Mouse (Mus musculus) embryonic facial prominence, embryonic 14.5 days (tissue): ENCODE measurements around the gene Slc35e3. TPM values are rescaled to one million over a fixed set of nuclear protein-coding genes. Genes with fewer than 3 reads are reported as not detected.

Experiments
- ATAC-seq: fragments of 200-750 bp; cut with Nextera tagmentation; 2 replicates; pipeline ENCODE4 v1.8.0; 2017; ENCODE audit warnings: low read depth, moderate number of reproducible peaks, moderate TSS enrichment
- DNase-seq: peaks from one replicate; pipeline ENCODE4 v3.0.0-alpha.2; 2015; ENCODE audit warnings: low spot score
- H3K27ac ChIP-seq: fragments of 300-500 bp; sonication (generic); replicated peaks from 2 replicates; pipeline ENCODE4 v1.5.1; 2014; ENCODE audit warnings: low read depth, mild to moderate bottlenecking, low read length, moderate library complexity
- H3K27me3 ChIP-seq: fragments of 300-500 bp; sonication (generic); replicated peaks from 2 replicates; pipeline ENCODE4 v1.6.1; 2014; ENCODE audit warnings: low read length; ENCODE audit not compliant: control insufficient read depth, insufficient read depth
- H3K36me3 ChIP-seq: fragments of 300-500 bp; sonication (generic); 2 replicates; pipeline ENCODE4 v1.6.1; 2014; ENCODE audit warnings: low read length, mixed read lengths; ENCODE audit not compliant: control insufficient read depth, insufficient read depth
- H3K4me1 ChIP-seq: fragments of 300-500 bp; sonication (generic); 2 replicates; pipeline ENCODE4 v1.6.1; 2014; ENCODE audit warnings: antibody characterized with exemption, low read length; ENCODE audit not compliant: control insufficient read depth, insufficient read depth
- H3K4me2 ChIP-seq: fragments of 300-500 bp; sonication (generic); 2 replicates; pipeline ENCODE4 v1.6.1; 2014; ENCODE audit warnings: low read depth, mild to moderate bottlenecking, low read length, moderate library complexity, mixed read lengths
- H3K4me3 ChIP-seq: fragments of 300-500 bp; sonication (generic); 2 replicates; pipeline ENCODE4 v1.5.1; 2014; ENCODE audit warnings: low read depth, mild to moderate bottlenecking, low read length
- H3K9ac ChIP-seq: fragments of 300-500 bp; sonication (generic); 2 replicates; pipeline ENCODE4 v1.6.1; 2014; ENCODE audit warnings: low read depth, mild to moderate bottlenecking, low read length, moderate library complexity, mixed read lengths
- H3K9me3 ChIP-seq: fragments of 300-500 bp; sonication (generic); 2 replicates; pipeline ENCODE4 v1.6.1; 2016; ENCODE audit warnings: low read length; ENCODE audit not compliant: control insufficient read depth
- WGBS: fragments of 180-500 bp; shearing (Covaris S2); extraction: QIAGEN DNeasy Blood & Tissue Kit; methylation state at CpG from one replicate; pipeline ENCODE4 v1.1.7; 2014; 5-methylcytosine and 5-hydroxymethylcytosine counted together
- polyA plus RNA-seq: library from polyadenylated mRNA; unstranded; fragments of >200 nt; fragmentation: Nextera tagmentation; extraction: Ambion mirVana; gene quantifications from 2 replicates; pipeline ENCODE4 v1.2.1, GENCODE M21; 2014

Gene Slc35e3
- polyA plus RNA-seq, 1 experiment from 2014 or later: 15.5 TPM

- 94% methylated on average over 10 of the region's 10 CpGs for WGBS
- H3K36me3 ChIP-seq: peaks cover 94% of the 10 kb centered on the region
Measured at GRCm38 (mm10) chr10:117698313-117699138, 47.6 kb downstream of the Slc35e3 start.

GRCm38 (mm10) chr10:117697561-117698115, 48.5 kb downstream of the Slc35e3 start:
- H3K4me3 ChIP-seq: no peak overlapping the region
- DNase-seq: no peak
- H3K9ac ChIP-seq: no peak overlapping the region
- no peaks in the 10 kb centered on the region for H3K4me1 ChIP-seq
- H3K36me3 ChIP-seq: peaks cover 92% of the 10 kb centered on the region
- no peak overlapping the region for H3K4me2 ChIP-seq
- 88% methylated on average over 3 of the region's 3 CpGs for WGBS
- no peak overlapping the region for H3K27ac ChIP-seq
- H3K27me3 ChIP-seq: no peaks in the 10 kb centered on the region
- no peak for ATAC-seq
- H3K9me3 ChIP-seq: no peaks in the 10 kb centered on the region

More at GRCm38 (mm10) chr10:117698313-117699138, 47.6 kb downstream of the Slc35e3 start:
- ATAC-seq: no peak
- Histone ChIP-seq H3K4me2 (no peak overlapping the region), H3K27me3 (no peaks in the 10 kb centered on the region), H3K9ac (no peak overlapping the region), H3K9me3 (no peaks in the 10 kb centered on the region), H3K4me1 (no peaks in the 10 kb centered on the region), H3K27ac (no peak overlapping the region), H3K4me3 (no peak overlapping the region)
- DNase-seq: no peak

GRCm38 (mm10) chr10:117696827-117697560, 49.2 kb downstream of the Slc35e3 start:
- H3K4me1 ChIP-seq: no peaks in the 10 kb centered on the region
- 91% methylated on average over 6 of the region's 6 CpGs for WGBS

GRCm38 (mm10) chr10:117696021-117696826, 49.9 kb downstream of the Slc35e3 start:
- WGBS: 91% methylated on average over 8 of the region's 8 CpGs
- no peak overlapping the region for H3K4me3 ChIP-seq
- no peak overlapping the region for H3K27ac ChIP-seq
- no peaks in the 10 kb centered on the region for H3K9me3 ChIP-seq
- ATAC-seq (no peak), DNase-seq (no peak)
- peaks cover 93% of the 10 kb centered on the region for H3K36me3 ChIP-seq
- H3K4me1 ChIP-seq: no peaks in the 10 kb centered on the region
- H3K4me2 ChIP-seq: no peak overlapping the region
- H3K9ac ChIP-seq: no peak overlapping the region
- no peaks in the 10 kb centered on the region for H3K27me3 ChIP-seq

More at GRCm38 (mm10) chr10:117696827-117697560, 49.2 kb downstream of the Slc35e3 start:
- Histone ChIP-seq H3K9ac (no peak overlapping the region), H3K36me3 (peaks cover 93% of the 10 kb centered on the region), H3K9me3 (no peaks in the 10 kb centered on the region), H3K27ac (no peak overlapping the region), H3K4me2 (no peak overlapping the region), H3K27me3 (no peaks in the 10 kb centered on the region), H3K4me3 (no peak overlapping the region)
- no peak for DNase-seq
- ATAC-seq: no peak

GRCm38 (mm10) chr10:117695605-117696004, 50.6 kb downstream of the Slc35e3 start:
- Histone ChIP-seq H3K27me3 (no peaks in the 10 kb centered on the region), H3K36me3 (peaks cover 93% of the 10 kb centered on the region), H3K9ac (no peak overlapping the region), H3K4me3 (no peak overlapping the region), H3K27ac (no peak overlapping the region), H3K4me1 (no peaks in the 10 kb centered on the region), H3K4me2 (no peak overlapping the region), H3K9me3 (no peaks in the 10 kb centered on the region)
- no peak for ATAC-seq
- no peak for DNase-seq
- 95% methylated on average over 4 of the region's 4 CpGs for WGBS

- H3K4me1 ChIP-seq: no peaks in the 10 kb centered on the region
- no peak for ATAC-seq
- H3K27ac ChIP-seq: no peak overlapping the region
- no peak overlapping the region for H3K9ac ChIP-seq
- no peak for DNase-seq
- no peak overlapping the region for H3K4me3 ChIP-seq
- no peaks in the 10 kb centered on the region for H3K27me3 ChIP-seq
- peaks cover 93% of the 10 kb centered on the region for H3K36me3 ChIP-seq
- H3K9me3 ChIP-seq: no peaks in the 10 kb centered on the region
- no peak overlapping the region for H3K4me2 ChIP-seq
- 91% methylated on average over 4 of the region's 4 CpGs for WGBS
Measured at GRCm38 (mm10) chr10:117695027-117695426, 51.1 kb downstream of the Slc35e3 start.

GRCm38 (mm10) chr10:117694255-117694953, 51.8 kb downstream of the Slc35e3 start:
- ATAC-seq: no peak
- H3K4me1 ChIP-seq: no peaks in the 10 kb centered on the region
- no peak for DNase-seq
- no peaks in the 10 kb centered on the region for H3K27me3 ChIP-seq
- no peak overlapping the region for H3K9ac ChIP-seq
- peaks cover 93% of the 10 kb centered on the region for H3K36me3 ChIP-seq
- no peak overlapping the region for H3K4me3 ChIP-seq
- 93% methylated on average over 6 of the region's 6 CpGs for WGBS
- H3K4me2 ChIP-seq: no peak overlapping the region
- no peaks in the 10 kb centered on the region for H3K9me3 ChIP-seq
- H3K27ac ChIP-seq: no peak overlapping the region

GRCm38 (mm10) chr10:117692953-117693352, 53.2 kb downstream of the Slc35e3 start:
- Histone ChIP-seq H3K27ac (no peak overlapping the region), H3K27me3 (no peaks in the 10 kb centered on the region), H3K36me3 (peaks cover 93% of the 10 kb centered on the region), H3K4me1 (no peaks in the 10 kb centered on the region), H3K9me3 (no peaks in the 10 kb centered on the region), H3K4me2 (no peak overlapping the region), H3K4me3 (no peak overlapping the region), H3K9ac (no peak overlapping the region)
- WGBS: 96% methylated on average over 5 of the region's 5 CpGs
- ATAC-seq: no peak
- DNase-seq: no peak
